Comparison of ENCODE assay signal across 8 mouse cellular contexts in genomic region chr7:4741151-4741550, GRCm38 (mm10). TPM values are rescaled to one million over a fixed set of nuclear protein-coding genes. Genes with fewer than 3 reads are reported as not detected.
DNase-seq lines count a peak whose midpoint lies in the region; ATAC-seq and TF ChIP-seq lines count a peak whose summit lies in the region.

No protein-coding gene starts in this region.

- H3K27me3 ChIP-seq in intestine, embryonic 14.5 days (replicated peaks; ENCODE audit: control insufficient read depth, insufficient read depth, low read length) = no peaks in the 10 kb centered on the region
- no peaks in the 10 kb centered on the region for H3K27me3 ChIP-seq in liver, embryonic 14.5 days (ENCODE audit: control insufficient read depth, insufficient read depth, low read length)
- no peaks in the 10 kb centered on the region for H3K27me3 ChIP-seq in neural tube, embryonic 11.5 days (ENCODE audit: control insufficient read depth, insufficient read depth, low read length)

- intact Hi-C loops in gastrocnemius, postnatal 14 days (cut with DNase I; ENCODE audit: low total_unique reads) = loop anchor here (5.0 kb wide), 1 partner anchor 41 kb away; the partner anchor contains the start of genes Il11 and Tmem190

- TF ChIP-seq CTCF in liver, embryonic 14.5 days (IDR thresholded peaks at IDR 0.05; ENCODE audit: low read depth) = no peak

- H3K4me1 ChIP-seq in intestine, embryonic 14.5 days (replicated peaks; ENCODE audit: control insufficient read depth, insufficient read depth, low read length) = peaks cover 25% of the 10 kb centered on the region
- peaks cover 43 to 49% of the 10 kb centered on the region in 2 experiments for H3K4me1 ChIP-seq in liver, embryonic 14.5 days (replicated peaks; ENCODE audit: control insufficient read depth in 2 of 2, insufficient read depth in 2 of 2, low read length in 1 of 2)
- H3K4me1 ChIP-seq in neural tube, embryonic 11.5 days (ENCODE audit: control insufficient read depth, insufficient read depth, low read length) = peaks cover 17% of the 10 kb centered on the region

- no peak for TF ChIP-seq EP300 in liver, embryonic 14.5 days (IDR thresholded peaks at IDR 0.05; ENCODE audit: low read depth)

- peak overlapping the region; percentile 80 for H3K4me2 ChIP-seq in intestine, embryonic 14.5 days (ENCODE audit: low read length)
- H3K4me2 ChIP-seq in liver, embryonic 14.5 days (ENCODE audit: low read depth) = peak overlapping the region; percentile 95
- H3K4me2 ChIP-seq in neural tube, embryonic 11.5 days (ENCODE audit: low read depth) = peak overlapping the region; percentile 88

- H3K36me3 ChIP-seq in intestine, embryonic 14.5 days (ENCODE audit: control insufficient read depth, insufficient read depth, low read length) = peaks cover 32% of the 10 kb centered on the region
- peaks cover 9% of the 10 kb centered on the region for H3K36me3 ChIP-seq in liver, embryonic 14.5 days (replicated peaks; ENCODE audit: control insufficient read depth, insufficient read depth, low read depth)
- H3K36me3 ChIP-seq in neural tube, embryonic 11.5 days (ENCODE audit: control insufficient read depth, insufficient read depth, low read length) = peaks cover 7% of the 10 kb centered on the region; the same call in 1 of the 2 replicates

- DNase-seq in urinary bladder, adult 18-20 months (ENCODE audit: low spot score in 2 of 2) = peak; percentile 22 to 51
- no peak for DNase-seq in urinary bladder, adult 2 months (ENCODE audit: low spot score)
- DNase-seq in cerebellum, postnatal 14 days = peak; percentile 80 to 81
- DNase-seq in gastrocnemius, postnatal 14 days = peak; percentile 71
- peak; percentile 69 for DNase-seq in intestine, embryonic 14.5 days (ENCODE audit: low spot score)
- peak; percentile 63 to 79 (median 67) for DNase-seq in liver, embryonic 14.5 days (ENCODE audit: low read depth in 3 of 3, low spot score in 3 of 3)
- no peak for DNase-seq in neural tube, embryonic 11.5 days (ENCODE audit: low spot score)
- DNase-seq in yolk sac, embryonic 10.5 days (ENCODE audit: low spot score) = peak; percentile 55

- peak overlapping the region; percentile 86 for H3K27ac ChIP-seq in intestine, embryonic 14.5 days (ENCODE audit: low read depth)
- H3K27ac ChIP-seq in liver, embryonic 14.5 days = peak overlapping the region; percentile 74
- peak overlapping the region; percentile 56; the same call in 1 of the 2 replicates for H3K27ac ChIP-seq in neural tube, embryonic 11.5 days (ENCODE audit: low read depth, low read length)

- ATAC-seq in intestine, embryonic 14.5 days (replicated peaks; ENCODE audit: low FRiP score, low TSS enrichment, low read depth) = no peak
- peak; percentile 53 for ATAC-seq in liver, embryonic 14.5 days (ENCODE audit: insufficient read depth)
- ATAC-seq in neural tube, embryonic 11.5 days (ENCODE audit: insufficient read depth, low FRiP score, low TSS enrichment) = no peak

- peak overlapping the region; percentile 77 for H3K9ac ChIP-seq in intestine, embryonic 14.5 days (ENCODE audit: low read length)
- H3K9ac ChIP-seq in liver, embryonic 14.5 days (replicated peaks) = peak overlapping the region; percentile 76
- peak overlapping the region; percentile 85 for H3K9ac ChIP-seq in neural tube, embryonic 11.5 days (ENCODE audit: low read length)

- WGBS in intestine, embryonic 14.5 days = 4% methylated on average over 4 of the region's 4 CpGs
- 3% methylated on average over 4 of the region's 4 CpGs for WGBS in liver, embryonic 14.5 days (ENCODE audit: insufficient replicate concordance)
- 7% methylated on average over 4 of the region's 4 CpGs for WGBS in neural tube, embryonic 11.5 days

- peak overlapping the region; percentile 77 for H3K4me3 ChIP-seq in intestine, embryonic 14.5 days (ENCODE audit: low read depth, low read length)
- peak overlapping the region; percentile 69 to 99 for H3K4me3 ChIP-seq in liver, embryonic 14.5 days (ENCODE audit: insufficient read depth in 1 of 2, low read depth in 2 of 2, low read length in 2 of 2)
- H3K4me3 ChIP-seq in neural tube, embryonic 11.5 days (ENCODE audit: low read depth, low read length) = peak overlapping the region; percentile 74

- no peaks in the 10 kb centered on the region for H3K9me3 ChIP-seq in intestine, embryonic 14.5 days (ENCODE audit: control insufficient read depth, low read length)
- no peaks in the 10 kb centered on the region for H3K9me3 ChIP-seq in liver, embryonic 14.5 days (ENCODE audit: control insufficient read depth, low read length)
- no peaks in the 10 kb centered on the region for H3K9me3 ChIP-seq in neural tube, embryonic 11.5 days (ENCODE audit: control insufficient read depth, low read length)

RNA-seq across cellular contexts. Expression of gene Kmt5c, which starts 1.2 kb away (rescaled TPM):
- 69.0 and 73.6 TPM in 2 replicates for polyA plus RNA-seq in urinary bladder, adult 2 months (2012; rRNA removed)
- total RNA-seq in gastrocnemius, postnatal 14 days (2021) = 10 to 100 TPM; 18.9 to 19.9 TPM
- polyA plus RNA-seq in intestine, embryonic 14.5 days (2014; fragmentation: Nextera tagmentation; extraction: Ambion mirVana) = 63.6 and 66.9 TPM in 2 replicates
- polyA plus RNA-seq in liver, embryonic 14.5 days (2012; rRNA removed) = 75.7 and 78.7 TPM in 2 replicates
- polyA plus RNA-seq in liver, embryonic 14.5 days (2014; fragmentation: Nextera tagmentation; extraction: Ambion mirVana) = 37.8 and 44.7 TPM in 2 replicates
- 80.6 and 87.0 TPM in 2 replicates for polyA plus RNA-seq in neural tube, embryonic 11.5 days (2014; fragmentation: Nextera tagmentation; extraction: Ambion mirVana)

RNA-seq across cellular contexts. Expression of gene Cox6b2, which starts 11.7 kb away (rescaled TPM):
- polyA plus RNA-seq in urinary bladder, adult 2 months (2012; rRNA removed) = 40.5 and 61.3 TPM in 2 replicates
- 1 to 10 TPM; 2.6 to 2.9 TPM for total RNA-seq in gastrocnemius, postnatal 14 days (2021)
- polyA plus RNA-seq in intestine, embryonic 14.5 days (2014; fragmentation: Nextera tagmentation; extraction: Ambion mirVana) = 54.1 and 61.8 TPM in 2 replicates
- 111 and 119 TPM in 2 replicates for polyA plus RNA-seq in liver, embryonic 14.5 days (2012; rRNA removed)
- 81.9 and 88.1 TPM in 2 replicates for polyA plus RNA-seq in liver, embryonic 14.5 days (2014; fragmentation: Nextera tagmentation; extraction: Ambion mirVana)
- polyA plus RNA-seq in neural tube, embryonic 11.5 days (2014; fragmentation: Nextera tagmentation; extraction: Ambion mirVana) = 23.0 and 27.0 TPM in 2 replicates

RNA-seq across cellular contexts. Expression of gene Tmem150b, which starts 16.1 kb away (rescaled TPM):
- 0.99 and 1.1 TPM in 2 replicates for polyA plus RNA-seq in urinary bladder, adult 2 months (2012; rRNA removed)
- under 1 TPM in 1 of 2 experiments, not detected in 1; 0.12 TPM for total RNA-seq in gastrocnemius, postnatal 14 days (2021)
- 0.66 and 0.85 TPM in 2 replicates for polyA plus RNA-seq in intestine, embryonic 14.5 days (2014; fragmentation: Nextera tagmentation; extraction: Ambion mirVana)
- polyA plus RNA-seq in liver, embryonic 14.5 days (2012; rRNA removed) = 0.31 TPM in 2 replicates
- polyA plus RNA-seq in liver, embryonic 14.5 days (2014; fragmentation: Nextera tagmentation; extraction: Ambion mirVana) = 0.18 TPM in 1 of 2 replicates, not detected in the other
- 0.17 TPM in 1 of 2 replicates, not detected in the other for polyA plus RNA-seq in neural tube, embryonic 11.5 days (2014; fragmentation: Nextera tagmentation; extraction: Ambion mirVana)

RNA-seq across cellular contexts. Expression of gene Fam71e2, which starts 30.0 kb away (rescaled TPM):
- polyA plus RNA-seq in urinary bladder, adult 2 months (2012; rRNA removed) = 0.06 and 0.08 TPM in 2 replicates
- not detected for total RNA-seq in gastrocnemius, postnatal 14 days (2021)
- not detected in 2 replicates for polyA plus RNA-seq in intestine, embryonic 14.5 days (2014; fragmentation: Nextera tagmentation; extraction: Ambion mirVana)
- polyA plus RNA-seq in liver, embryonic 14.5 days (2012; rRNA removed) = not detected in 2 replicates
- not detected in 2 replicates for polyA plus RNA-seq in liver, embryonic 14.5 days (2014; fragmentation: Nextera tagmentation; extraction: Ambion mirVana)
- not detected in 2 replicates for polyA plus RNA-seq in neural tube, embryonic 11.5 days (2014; fragmentation: Nextera tagmentation; extraction: Ambion mirVana)

RNA-seq across cellular contexts. Expression of gene Il11, which starts 41.5 kb away (rescaled TPM):
- 0.61 and 0.62 TPM in 2 replicates for polyA plus RNA-seq in urinary bladder, adult 2 months (2012; rRNA removed)
- under 1 TPM in 1 of 2 experiments, not detected in 1; 0.13 TPM for total RNA-seq in gastrocnemius, postnatal 14 days (2021)
- 0.28 TPM in 1 of 2 replicates, not detected in the other for polyA plus RNA-seq in intestine, embryonic 14.5 days (2014; fragmentation: Nextera tagmentation; extraction: Ambion mirVana)
- 0.03 and 0.09 TPM in 2 replicates for polyA plus RNA-seq in liver, embryonic 14.5 days (2012; rRNA removed)
- not detected in 2 replicates for polyA plus RNA-seq in liver, embryonic 14.5 days (2014; fragmentation: Nextera tagmentation; extraction: Ambion mirVana)
- 0.16 TPM in 1 of 2 replicates, not detected in the other for polyA plus RNA-seq in neural tube, embryonic 11.5 days (2014; fragmentation: Nextera tagmentation; extraction: Ambion mirVana)

Comparison
In these comparisons a context has a peak if more than half of its experiments do, and no peak if none do; other contexts are left out.
1. DNase-seq: peak in urinary bladder, adult 18-20 months (2 of 2), cerebellum, postnatal 14 days (2 of 2), gastrocnemius, postnatal 14 days (single experiment), intestine, embryonic 14.5 days (single experiment), liver, embryonic 14.5 days (3 of 3) and yolk sac, embryonic 10.5 days (single experiment); none in urinary bladder, adult 2 months (single experiment) and neural tube, embryonic 11.5 days (single experiment).
2. Peak in every context shown above with its lines, with median percentiles within 50 percentile points of each other: H3K27ac ChIP-seq, H3K4me2 ChIP-seq, H3K4me3 ChIP-seq and H3K9ac ChIP-seq.